Mouse (Mus musculus) stomach, embryonic 16.5 days (tissue): ENCODE measurements around the gene Wnt7b. TPM values are rescaled to one million over a fixed set of nuclear protein-coding genes. Genes with fewer than 3 reads are reported as not detected.

ENCODE experiments used
- ATAC-seq: fragments of 200-750 bp; cut with Nextera tagmentation; 2 replicates; pipeline ENCODE4 v1.8.0; 2017; ENCODE audit warnings: moderate number of reproducible peaks, moderate TSS enrichment; ENCODE audit not compliant: insufficient read depth, low FRiP score
- H3K27ac ChIP-seq: fragments of 300-500 bp; sonication (generic); 2 replicates; pipeline ENCODE4 v1.5.1; 2014; ENCODE audit warnings: low read length
- H3K27me3 ChIP-seq: fragments of 300-500 bp; sonication (generic); 2 replicates; pipeline ENCODE4 v1.6.1; 2014; ENCODE audit warnings: low read length, control low read depth, mixed read lengths; ENCODE audit not compliant: control insufficient read depth, insufficient read depth
- H3K36me3 ChIP-seq: fragments of 300-500 bp; sonication (generic); 2 replicates; pipeline ENCODE4 v1.6.1; 2014; ENCODE audit warnings: low read length; ENCODE audit not compliant: control insufficient read depth, insufficient read depth
- H3K4me1 ChIP-seq: fragments of 300-500 bp; sonication (generic); 2 replicates; pipeline ENCODE4 v1.6.1; 2014; ENCODE audit warnings: low read length, control low read depth, mixed read lengths; ENCODE audit not compliant: control insufficient read depth, insufficient read depth
- H3K4me2 ChIP-seq: fragments of 300-500 bp; sonication (generic); 2 replicates; pipeline ENCODE4 v1.6.1; 2014; ENCODE audit warnings: low read depth, low read length, mixed read lengths
- H3K4me3 ChIP-seq: fragments of 300-500 bp; sonication (generic); replicated peaks from 2 replicates; pipeline ENCODE4 v1.5.1; 2014; ENCODE audit warnings: mild to moderate bottlenecking, low read length
- H3K9ac ChIP-seq: fragments of 300-500 bp; sonication (generic); 2 replicates; pipeline ENCODE4 v1.6.1; 2014; ENCODE audit warnings: low read length
- H3K9me3 ChIP-seq: fragments of 300-500 bp; sonication (generic); replicated peaks from 2 replicates; pipeline ENCODE4 v1.6.1; 2016; ENCODE audit warnings: low read length, control low read depth; ENCODE audit not compliant: control insufficient read depth
- WGBS: fragments of 180-500 bp; shearing (Covaris S2); extraction: QIAGEN DNeasy Blood & Tissue Kit; methylation state at CpG from one replicate; pipeline ENCODE4 v1.1.7; 2014; 5-methylcytosine and 5-hydroxymethylcytosine counted together
- polyA plus RNA-seq: library from polyadenylated mRNA; unstranded; fragments of >200 nt; fragmentation: Nextera tagmentation; extraction: Ambion mirVana; gene quantifications from 2 replicates; pipeline ENCODE4 v1.2.1, GENCODE M21; 2015

The Wnt7b gene
- polyA plus RNA-seq, 1 experiment from 2014 or later, result 3.4 TPM

DNA sequence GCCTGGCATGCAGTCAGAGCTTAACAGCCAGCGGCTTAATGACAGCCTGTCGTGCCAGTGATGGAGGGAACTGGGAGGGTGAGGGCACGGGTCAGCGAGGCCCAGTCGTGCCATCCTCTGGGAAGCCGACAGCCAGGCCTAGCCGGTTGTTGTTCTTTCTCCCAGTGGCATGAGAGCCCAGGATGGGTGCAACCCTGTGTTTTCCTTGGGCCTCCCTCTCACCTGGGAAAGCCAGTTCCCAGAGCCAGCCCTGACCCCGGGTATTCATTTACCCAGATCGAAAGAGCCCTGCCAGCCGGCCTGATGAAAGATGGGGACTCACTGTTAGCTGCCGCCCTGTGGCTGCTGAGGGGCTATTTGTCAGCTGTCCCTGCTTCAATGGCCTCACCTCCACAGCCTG lies 44.1 kb downstream of the Wnt7b start:
- WGBS, result 41% methylated on average over 11 of the region's 11 CpGs
- ATAC-seq, result 0 out of 2 replicates have a peak, but pooled peaks have one; percentile 14
- H3K4me1 ChIP-seq, result no peaks in the 10 kb centered on the region
- H3K4me3 ChIP-seq, result no peak overlapping the region
- H3K4me2 ChIP-seq, result no peak overlapping the region
- no peak overlapping the region for H3K27ac ChIP-seq
- H3K27me3 ChIP-seq, result no peaks in the 10 kb centered on the region
- H3K9me3 ChIP-seq, result no peaks in the 10 kb centered on the region
- H3K9ac ChIP-seq, result no peak overlapping the region
- H3K36me3 ChIP-seq, result no peaks in the 10 kb centered on the region

DNA sequence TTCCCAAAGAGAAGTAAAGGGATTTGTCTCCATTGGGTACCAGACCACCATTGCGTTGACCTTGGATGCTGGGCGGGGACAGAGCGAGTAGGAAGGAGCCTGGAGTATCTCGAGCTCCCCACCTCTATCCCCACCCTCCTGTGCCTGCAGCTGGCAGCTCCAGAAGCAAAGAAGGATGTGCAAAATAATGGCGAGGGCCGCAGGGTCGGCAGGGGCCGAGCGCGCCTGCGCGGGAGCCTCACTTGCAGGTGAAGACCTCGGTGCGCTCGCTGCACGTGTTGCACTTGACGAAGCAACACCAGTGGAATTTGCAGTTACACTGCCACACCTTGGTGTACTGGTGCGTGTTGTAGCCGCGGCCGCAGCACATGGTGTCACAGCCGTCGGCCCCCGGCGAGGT lies 45.1 kb downstream of the Wnt7b start:
- WGBS, result 77% methylated on average over 25 of the region's 25 CpGs
- ATAC-seq, result no peak
- Histone ChIP-seq H3K36me3 (no peaks in the 10 kb centered on the region), H3K4me1 (no peaks in the 10 kb centered on the region), H3K27me3 (no peaks in the 10 kb centered on the region), H3K4me3 (no peak overlapping the region), H3K27ac (no peak overlapping the region), H3K4me2 (no peak overlapping the region), H3K9ac (no peak overlapping the region), H3K9me3 (no peaks in the 10 kb centered on the region)

DNA sequence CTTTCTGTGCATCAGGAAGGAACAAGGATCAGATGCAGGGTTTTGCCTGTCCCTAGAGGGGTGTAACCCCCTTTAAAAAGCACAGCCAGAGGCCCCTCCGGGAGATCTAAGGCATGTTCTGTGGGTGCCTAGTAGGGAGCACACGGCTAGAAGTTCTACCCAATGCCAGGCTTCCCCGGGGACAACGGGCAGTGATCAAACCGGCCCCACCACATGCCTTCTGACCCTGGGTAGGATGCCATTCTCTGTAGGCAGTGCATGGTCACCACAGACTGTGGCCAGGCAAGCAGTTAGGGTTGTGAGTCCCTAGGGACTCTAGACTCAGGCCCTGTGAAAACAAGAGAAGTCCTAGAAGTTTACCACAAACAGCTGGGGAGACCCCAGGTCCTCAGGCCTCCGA lies 47.6 kb downstream of the Wnt7b start:
- H3K27ac ChIP-seq, result no peak overlapping the region
- WGBS, result 75% methylated on average over 6 of the region's 6 CpGs

DNA sequence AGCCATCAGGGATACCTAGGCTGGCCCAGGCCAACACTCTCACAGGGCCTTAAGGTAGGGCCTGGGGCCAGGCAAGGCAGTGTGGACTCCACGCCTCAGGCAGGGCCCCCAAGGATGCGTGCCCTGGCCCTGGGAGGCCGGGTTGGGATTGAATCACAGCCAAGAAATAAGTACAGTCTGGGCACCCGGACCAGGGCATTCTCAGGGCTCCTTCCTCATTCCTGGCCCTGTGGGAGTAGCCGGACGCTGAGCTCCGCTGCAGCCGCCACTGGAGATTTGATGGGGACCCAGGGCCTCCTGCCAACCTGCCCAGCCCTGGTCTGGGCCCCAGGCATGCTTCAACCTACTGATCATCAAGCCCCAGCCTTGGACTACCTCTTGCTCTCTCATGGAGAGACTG lies 48.1 kb downstream of the Wnt7b start:
- Histone ChIP-seq H3K27ac (no peak overlapping the region), H3K4me1 (no peaks in the 10 kb centered on the region), H3K36me3 (no peaks in the 10 kb centered on the region), H3K4me3 (no peak overlapping the region), H3K27me3 (no peaks in the 10 kb centered on the region), H3K9me3 (no peaks in the 10 kb centered on the region), H3K4me2 (no peak overlapping the region), H3K9ac (no peak overlapping the region)
- 55% methylated on average over 8 of the region's 8 CpGs for WGBS
- peak; percentile 57; the same call in 1 of the 2 replicates for ATAC-seq

More for the DNA sequence above, 47.6 kb downstream of the Wnt7b start:
- no peak overlapping the region for H3K4me3 ChIP-seq
- no peaks in the 10 kb centered on the region for H3K4me1 ChIP-seq
- no peak overlapping the region for H3K4me2 ChIP-seq
- no peaks in the 10 kb centered on the region for H3K9me3 ChIP-seq
- ATAC-seq, result no peak
- no peaks in the 10 kb centered on the region for H3K36me3 ChIP-seq
- H3K9ac ChIP-seq, result no peak overlapping the region
- no peaks in the 10 kb centered on the region for H3K27me3 ChIP-seq

DNA sequence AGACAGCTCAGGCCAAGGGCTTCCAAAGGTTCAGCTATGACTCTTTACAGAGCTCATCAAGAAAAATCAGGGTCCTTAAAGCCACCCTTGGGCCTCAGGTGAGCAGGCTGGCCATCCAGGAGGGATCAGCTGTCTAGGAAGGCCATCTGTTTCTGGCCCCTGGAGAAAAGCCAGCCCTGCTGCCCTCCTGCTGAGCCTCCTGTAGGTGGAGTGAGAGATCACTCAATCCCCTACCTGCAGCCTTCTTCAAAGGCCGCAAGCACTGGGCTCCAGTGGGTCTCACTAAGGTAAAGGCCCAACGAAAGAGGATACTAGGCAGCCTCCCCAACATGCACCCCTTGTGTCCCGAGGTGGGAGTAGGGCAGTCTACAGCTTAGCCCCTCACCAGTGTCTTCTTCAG lies 50.2 kb downstream of the Wnt7b start:
- H3K4me1 ChIP-seq, result no peaks in the 10 kb centered on the region
- no peak overlapping the region for H3K4me2 ChIP-seq
- H3K36me3 ChIP-seq, result no peaks in the 10 kb centered on the region
- no peak for ATAC-seq
- H3K9ac ChIP-seq, result no peak overlapping the region
- no peaks in the 10 kb centered on the region for H3K9me3 ChIP-seq
- H3K27ac ChIP-seq, result no peak overlapping the region
- no peaks in the 10 kb centered on the region for H3K27me3 ChIP-seq
- WGBS, result 63% methylated on average over 3 of the region's 3 CpGs
- H3K4me3 ChIP-seq, result no peak overlapping the region

DNA sequence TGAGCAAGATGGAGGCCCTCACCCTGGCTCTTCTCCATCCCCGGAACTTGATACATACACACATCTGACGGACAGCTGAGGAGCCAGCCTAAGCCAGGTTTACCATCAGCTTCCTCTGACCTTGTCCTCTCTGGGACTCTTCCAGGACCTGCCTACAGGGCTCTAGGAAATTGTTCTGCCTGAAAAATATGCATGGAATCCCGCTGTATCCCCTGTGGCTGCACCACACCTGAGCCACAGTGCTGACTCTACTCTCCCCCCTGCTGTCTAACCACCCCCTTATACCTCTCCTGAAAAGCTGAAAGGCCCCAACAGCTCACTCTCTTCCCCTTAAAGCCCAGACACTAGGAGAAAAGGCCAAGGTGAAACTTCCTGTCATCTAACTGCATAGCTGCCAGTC lies 52.4 kb downstream of the Wnt7b start:
- H3K36me3 ChIP-seq, result no peaks in the 10 kb centered on the region
- H3K4me1 ChIP-seq, result no peaks in the 10 kb centered on the region
- ATAC-seq, result no peak
- no peak overlapping the region for H3K4me2 ChIP-seq
- H3K4me3 ChIP-seq, result no peak overlapping the region
- no peak overlapping the region for H3K9ac ChIP-seq
- 54% methylated on average over 3 of the region's 3 CpGs for WGBS
- H3K9me3 ChIP-seq, result no peaks in the 10 kb centered on the region
- no peak overlapping the region for H3K27ac ChIP-seq
- H3K27me3 ChIP-seq, result no peaks in the 10 kb centered on the region

DNA sequence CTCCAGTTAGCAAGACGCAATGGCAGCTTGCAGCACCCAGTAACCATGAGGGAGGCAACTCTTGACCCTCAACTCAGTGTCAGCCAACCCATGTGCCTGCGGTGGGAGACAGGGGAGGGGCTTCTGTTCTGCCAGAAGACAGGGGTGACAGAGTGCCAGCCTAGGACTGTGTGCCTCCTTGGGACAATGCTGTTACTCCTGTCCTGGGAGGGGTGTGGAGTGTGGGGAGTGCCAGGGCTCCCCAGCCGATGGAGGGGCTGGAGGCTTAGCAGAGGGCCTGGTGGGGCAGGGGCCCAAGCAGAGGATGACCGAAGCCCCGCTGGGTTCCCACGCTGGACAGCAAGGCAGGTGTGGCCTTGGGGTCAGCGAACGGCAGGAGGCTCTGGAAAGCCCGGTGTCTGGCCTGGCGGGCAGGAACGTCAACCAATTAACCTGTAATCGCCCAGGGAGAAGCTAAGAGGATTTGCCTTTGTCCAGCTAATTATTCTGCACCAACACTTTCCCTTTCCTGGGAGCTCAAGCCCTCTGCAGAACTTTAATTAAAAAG lies 57.8 kb downstream of the Wnt7b start:
- 50% methylated on average over 12 of the region's 12 CpGs for WGBS
- Histone ChIP-seq H3K9me3 (no peaks in the 10 kb centered on the region), H3K36me3 (no peaks in the 10 kb centered on the region), H3K27ac (no peak overlapping the region), H3K4me2 (no peak overlapping the region), H3K4me3 (no peak overlapping the region), H3K9ac (no peak overlapping the region), H3K4me1 (peaks cover 11% of the 10 kb centered on the region), H3K27me3 (no peaks in the 10 kb centered on the region)
- ATAC-seq, result peak; percentile 5; the same call in 1 of the 2 replicates

DNA sequence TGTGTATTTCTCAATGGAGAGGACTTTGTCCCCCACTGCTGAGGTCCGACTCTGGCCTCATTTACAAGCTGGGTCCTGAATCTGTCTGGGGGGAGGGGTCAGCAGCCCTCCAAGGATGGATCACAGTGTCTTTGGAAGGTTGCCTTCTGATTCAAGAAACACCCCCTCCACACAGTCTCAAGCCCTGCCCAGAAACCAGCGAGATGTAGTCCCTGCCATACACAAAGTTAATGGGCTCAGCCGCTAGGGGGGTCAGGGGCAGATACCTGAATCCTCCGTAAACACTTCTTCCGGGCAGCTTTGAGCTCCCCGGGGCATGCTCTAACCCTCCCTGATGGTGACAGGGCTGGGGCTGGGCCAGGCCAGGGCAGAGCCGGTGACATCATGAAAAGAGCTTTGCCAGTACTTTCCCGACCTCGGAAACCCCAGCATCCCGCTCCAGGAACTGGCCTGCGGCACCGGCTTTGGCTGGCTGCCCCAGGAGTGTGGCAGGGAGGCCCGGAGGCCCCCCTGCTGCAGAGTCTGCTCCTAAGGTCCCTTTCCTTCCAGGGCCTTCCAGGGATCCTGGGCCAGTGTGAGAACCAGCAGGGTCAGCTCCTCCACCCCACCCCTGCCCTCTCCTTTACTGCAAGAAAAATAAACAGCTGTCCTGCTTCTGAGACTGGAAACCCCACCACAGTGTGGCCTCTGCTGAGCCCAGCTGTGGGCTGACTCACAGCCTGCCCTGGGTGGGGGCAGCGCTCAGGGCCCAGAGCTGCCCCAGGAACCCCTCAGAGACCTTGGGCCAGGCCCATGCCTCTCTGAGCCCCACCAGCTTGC lies 58.9 kb downstream of the Wnt7b start:
- H3K4me3 ChIP-seq, result no peak overlapping the region
- no peak overlapping the region; the same call in 1 of the 2 replicates for H3K9ac ChIP-seq
- H3K4me1 ChIP-seq, result peaks cover 11% of the 10 kb centered on the region
- peak overlapping the region; percentile 22 for H3K4me2 ChIP-seq
- no peaks in the 10 kb centered on the region for H3K9me3 ChIP-seq
- H3K27ac ChIP-seq, result no peak overlapping the region
- ATAC-seq, result peak; percentile 67
- no peaks in the 10 kb centered on the region for H3K36me3 ChIP-seq
- H3K27me3 ChIP-seq, result no peaks in the 10 kb centered on the region
- 5% methylated on average over 14 of the region's 14 CpGs for WGBS

DNA sequence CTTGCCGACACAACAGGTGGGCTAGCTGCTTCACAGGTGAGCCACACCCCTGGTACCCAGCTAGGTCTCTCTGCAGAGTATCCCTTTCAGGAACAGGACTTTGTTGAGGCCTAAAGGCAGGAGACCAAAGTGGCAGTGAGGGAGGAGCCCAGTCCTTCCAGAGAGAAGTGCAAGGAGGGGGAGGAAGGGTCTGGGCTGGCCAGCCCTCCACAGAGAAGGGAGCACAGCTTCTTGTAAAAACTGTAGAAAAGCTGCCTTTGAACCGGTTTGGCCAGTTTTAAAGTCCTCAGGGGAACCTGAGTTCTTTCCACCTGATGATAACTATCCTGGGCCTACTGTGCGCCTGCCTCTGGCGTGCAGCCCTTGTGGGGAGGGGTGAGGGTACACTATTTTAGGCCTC lies 62.8 kb downstream of the Wnt7b start:
- peak; percentile 42; the same call in 1 of the 2 replicates for ATAC-seq
- peaks cover 11% of the 10 kb centered on the region for H3K4me1 ChIP-seq

More for the DNA sequence above, 62.8 kb downstream of the Wnt7b start:
- Histone ChIP-seq H3K9ac (no peak overlapping the region), H3K4me2 (no peak overlapping the region), H3K9me3 (no peaks in the 10 kb centered on the region), H3K27me3 (no peaks in the 10 kb centered on the region), H3K36me3 (no peaks in the 10 kb centered on the region), H3K4me3 (no peak overlapping the region), H3K27ac (no peak overlapping the region)
- 46% methylated on average over 4 of the region's 4 CpGs for WGBS
